Mouse (Mus musculus): ENCODE data around the gene 1500009C09Rik.

Gene 1500009C09Rik

DNA sequence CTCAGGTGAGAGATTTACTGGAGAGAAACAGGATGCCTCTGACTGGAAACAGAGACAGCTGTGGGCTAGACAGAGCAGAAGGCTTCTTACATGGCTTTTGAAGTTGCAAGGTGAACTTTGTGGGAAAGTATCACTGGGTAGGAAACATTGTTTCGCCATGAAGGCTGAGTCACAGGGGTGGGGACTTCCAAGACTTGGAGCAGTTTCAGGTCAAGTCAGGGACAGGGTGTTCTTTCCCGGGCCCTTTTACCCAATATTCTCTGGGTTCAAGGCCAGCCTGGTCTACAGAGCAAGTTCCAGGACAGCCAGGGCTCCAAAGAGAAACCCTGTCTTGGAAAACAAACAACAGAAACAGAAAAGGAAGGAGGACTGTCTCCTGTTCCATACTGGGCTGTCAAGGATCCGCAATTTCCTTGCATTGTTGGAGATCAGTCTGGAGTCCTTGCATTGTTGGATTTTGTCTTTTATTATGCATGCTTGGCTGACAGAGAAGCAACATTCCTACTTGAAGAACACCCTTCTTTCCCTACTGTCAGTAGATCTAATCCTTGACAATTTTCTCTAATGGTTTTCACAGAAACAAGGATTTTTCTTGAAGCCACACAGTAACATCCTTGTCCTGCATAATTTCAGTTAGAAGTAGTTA is 4.9 kb upstream of the 1500009C09Rik start:
- no peak for DNase-seq (ENCODE audit: low read depth, low spot score)

DNA sequence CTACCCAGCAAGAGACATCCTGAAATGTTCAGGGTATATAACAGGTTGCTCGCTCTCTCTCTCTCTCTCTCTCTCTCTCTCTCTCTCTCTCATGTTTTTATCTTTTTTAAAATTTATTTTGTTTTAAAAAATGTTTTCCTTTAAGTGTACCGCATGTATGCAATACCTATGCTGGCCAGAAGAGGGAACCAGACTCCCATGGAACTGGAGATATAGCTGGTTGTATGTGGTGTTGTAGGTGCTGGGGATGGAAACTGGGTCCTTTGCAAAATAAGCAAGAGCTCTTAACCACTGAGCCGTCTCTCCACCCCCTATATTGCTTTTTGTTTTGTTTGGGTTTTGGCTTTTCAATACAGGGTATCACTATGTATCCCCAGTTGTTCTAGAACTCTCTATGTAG is 618 bp upstream of the 1500009C09Rik start:
- no peak for DNase-seq (ENCODE audit: low read depth, low spot score)

DNA sequence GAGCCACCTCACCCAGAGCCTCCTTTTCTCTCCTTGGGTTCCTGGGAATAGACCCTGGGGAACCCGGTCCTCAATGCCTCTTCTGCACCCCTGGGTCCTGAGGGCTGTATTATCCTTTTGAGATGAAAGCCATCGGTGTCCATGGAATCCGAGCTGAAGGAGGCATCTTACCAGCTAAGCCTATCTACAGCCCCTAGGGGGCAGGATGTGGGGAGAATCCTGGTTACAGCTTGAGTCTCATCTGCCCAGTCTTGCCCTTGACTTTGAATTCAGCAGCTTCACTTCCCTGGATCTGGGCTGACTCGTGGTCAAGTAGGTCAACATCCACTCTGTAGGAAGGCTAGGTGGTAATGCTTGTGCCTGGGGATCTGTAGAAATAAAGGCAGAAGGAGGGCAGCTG is 3.1 kb downstream of the 1500009C09Rik start:
- no peak for DNase-seq (ENCODE audit: low read depth, low spot score)

DNA sequence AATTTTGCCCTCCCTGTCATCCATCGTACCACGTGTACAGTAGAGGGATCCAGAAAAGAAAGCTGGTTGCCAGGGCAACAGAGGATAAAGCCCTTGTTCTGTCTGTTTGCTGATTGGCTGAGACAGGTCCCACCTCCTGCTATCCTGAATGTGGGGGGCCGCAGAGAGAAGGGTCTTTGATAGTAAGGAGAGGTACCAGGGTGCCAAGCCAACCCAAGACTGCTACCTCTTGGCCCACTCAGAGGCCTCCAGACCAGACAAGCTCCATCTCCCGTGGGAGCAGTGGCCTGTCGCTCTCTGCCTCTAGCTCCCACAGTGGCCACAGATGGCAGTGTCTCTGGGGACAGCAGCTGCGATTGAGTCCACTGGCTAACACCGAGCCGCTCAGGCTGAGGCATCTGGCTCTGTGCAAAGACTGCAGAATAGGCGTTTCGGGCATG is 3.8 kb downstream of the 1500009C09Rik start:
- no peak for DNase-seq (ENCODE audit: low read depth, low spot score)

DNA sequence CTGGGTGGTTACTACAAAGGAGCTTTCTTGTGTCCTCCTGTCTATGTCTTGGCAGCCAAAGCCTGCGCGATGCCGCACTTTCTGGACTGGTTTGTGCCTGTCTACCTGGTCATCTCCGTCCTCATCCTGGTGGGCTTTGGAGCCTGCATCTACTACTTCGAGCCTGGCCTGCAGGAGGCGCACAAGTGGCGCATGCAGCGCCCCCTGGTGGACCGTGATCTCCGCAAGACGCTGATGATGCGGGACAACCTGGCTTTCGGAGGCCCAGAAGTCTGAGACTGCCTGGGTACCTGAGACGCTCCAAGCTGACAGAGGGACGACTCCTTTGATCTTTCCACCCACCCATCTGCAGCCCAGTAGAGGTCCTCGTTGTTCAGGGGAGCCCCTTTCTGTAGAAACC is 7.3 kb downstream of the 1500009C09Rik start:
- DNase-seq (ENCODE audit: low read depth, low spot score), result peak; percentile 39

DNA sequence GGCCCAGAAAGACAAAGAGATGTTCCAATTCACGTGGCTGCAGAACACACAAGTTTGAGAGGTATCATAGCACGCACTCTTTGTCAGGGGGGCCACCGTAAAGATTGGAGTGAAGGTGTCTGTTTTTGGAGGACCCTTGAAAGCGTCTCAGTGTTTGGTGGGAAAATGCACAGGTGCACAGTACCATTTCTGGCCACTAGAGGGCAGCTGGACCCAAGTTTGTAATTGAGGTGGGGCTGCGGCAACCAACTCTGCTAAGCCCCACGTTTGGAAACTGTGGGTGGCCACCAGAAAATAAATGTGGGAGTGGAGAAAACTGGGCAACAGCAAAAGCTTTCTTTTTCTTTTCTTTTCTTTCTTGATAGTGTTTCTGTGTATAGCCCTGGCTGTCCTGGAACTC is 14.2 kb downstream of the 1500009C09Rik start:
- peak; percentile 38 for DNase-seq (ENCODE audit: low read depth, low spot score)

DNA sequence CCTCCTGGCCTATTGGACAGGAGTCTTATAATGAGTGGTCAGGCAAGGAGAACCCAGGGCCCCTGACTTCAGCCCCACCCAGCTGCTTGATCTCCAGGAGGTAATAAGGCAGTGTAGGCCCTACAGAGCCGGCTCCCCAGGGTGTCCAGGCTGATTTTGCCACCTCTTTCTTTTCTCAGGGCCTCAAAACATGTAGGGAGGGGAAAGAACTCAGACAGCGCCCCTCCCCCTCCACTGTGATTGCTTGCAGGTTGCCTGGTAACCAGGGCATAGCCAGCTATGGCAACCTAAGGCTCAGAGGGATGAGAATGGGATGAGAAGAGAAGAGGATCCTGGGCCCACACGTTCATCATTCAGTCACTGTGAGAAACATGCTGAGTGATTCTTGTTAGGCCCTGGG is 16.0 kb downstream of the 1500009C09Rik start:
- no peak for DNase-seq (ENCODE audit: low read depth, low spot score)

DNA sequence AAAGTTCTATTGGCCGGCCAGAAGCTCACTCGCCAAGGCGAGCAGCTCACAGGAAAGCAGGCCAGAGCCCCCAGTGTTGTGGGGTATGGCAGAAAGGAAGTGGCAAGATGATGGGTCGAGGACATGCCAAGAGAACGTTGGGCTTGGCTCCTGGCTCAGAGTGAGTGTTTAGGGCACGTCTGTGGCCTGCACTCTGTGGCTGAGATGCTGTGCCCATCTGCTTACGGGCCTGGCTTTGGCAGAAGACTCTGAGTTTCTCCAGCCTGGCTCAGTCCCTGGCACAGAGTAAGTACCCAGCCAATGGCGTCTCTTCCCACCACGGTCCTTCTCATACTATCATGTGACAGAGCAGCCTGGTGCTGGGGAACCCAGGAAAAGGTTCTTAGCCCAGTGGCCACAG is 16.6 kb downstream of the 1500009C09Rik start:
- no peak for DNase-seq (ENCODE audit: low read depth, low spot score)

DNA sequence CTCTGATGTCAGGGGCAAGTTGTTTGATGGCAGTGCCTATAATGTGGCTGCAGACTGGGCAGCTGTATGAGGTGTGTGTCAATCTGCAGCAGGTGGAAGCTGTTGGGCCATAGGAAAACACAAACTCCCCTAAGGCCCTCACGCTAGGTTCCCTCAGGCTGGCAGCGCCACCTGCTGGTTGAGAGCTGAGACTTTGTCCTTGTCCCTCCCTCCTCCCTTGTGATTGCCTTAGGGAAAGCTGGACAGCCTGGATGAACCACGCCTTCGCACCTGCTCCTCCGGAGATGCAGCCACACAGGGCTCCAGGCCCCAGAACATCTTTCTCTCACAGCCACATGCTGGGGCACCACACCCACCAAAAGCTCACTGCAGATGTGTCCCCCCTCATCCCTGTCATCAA is 19.0 kb downstream of the 1500009C09Rik start:
- peak; percentile 53 for DNase-seq (ENCODE audit: low read depth, low spot score)

DNA sequence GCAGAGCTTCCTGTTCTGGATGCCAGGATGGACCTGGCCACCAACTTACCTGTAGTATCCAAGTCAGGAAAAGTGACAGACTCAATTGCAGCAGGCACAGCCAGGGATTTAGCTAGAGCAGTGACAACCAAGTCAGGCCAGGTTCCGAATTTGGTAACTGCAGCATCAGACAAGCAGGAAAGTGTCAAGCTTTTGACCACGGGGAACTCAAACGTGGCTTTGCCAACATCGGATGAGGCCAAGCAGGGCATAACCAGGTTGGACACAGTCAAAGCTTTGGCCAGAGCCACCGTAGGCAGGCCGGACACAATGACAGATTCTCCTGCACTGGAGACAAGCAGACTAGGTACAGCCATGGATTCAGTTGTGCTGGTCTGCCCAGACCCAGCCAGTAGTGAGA is 20.1 kb downstream of the 1500009C09Rik start:
- DNase-seq (ENCODE audit: low read depth, low spot score), result no peak

DNA sequence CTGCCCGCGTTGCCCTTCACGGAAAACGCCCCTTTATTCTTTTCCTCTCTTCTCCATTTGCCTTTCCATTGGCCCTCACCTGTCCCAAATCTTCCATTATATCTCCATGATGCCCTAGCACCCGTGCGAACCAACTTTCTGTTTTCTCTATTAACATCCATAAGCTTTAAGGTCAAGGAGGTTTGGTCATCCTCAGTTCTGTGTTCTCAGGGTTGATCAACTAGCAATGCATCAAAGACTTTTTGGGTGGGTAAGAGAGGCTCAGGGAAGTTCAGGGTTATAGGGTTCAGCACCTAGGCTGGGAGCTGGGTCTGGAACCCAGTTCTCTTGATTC is 22.4 kb downstream of the 1500009C09Rik start, which contains the start of gene Sept3:
Gene Sept3, plus strand, starts transcription at position 301 of the 334 bp plus-strand sequence.
- DNase-seq (ENCODE audit: low read depth, low spot score), result no peak

DNA sequence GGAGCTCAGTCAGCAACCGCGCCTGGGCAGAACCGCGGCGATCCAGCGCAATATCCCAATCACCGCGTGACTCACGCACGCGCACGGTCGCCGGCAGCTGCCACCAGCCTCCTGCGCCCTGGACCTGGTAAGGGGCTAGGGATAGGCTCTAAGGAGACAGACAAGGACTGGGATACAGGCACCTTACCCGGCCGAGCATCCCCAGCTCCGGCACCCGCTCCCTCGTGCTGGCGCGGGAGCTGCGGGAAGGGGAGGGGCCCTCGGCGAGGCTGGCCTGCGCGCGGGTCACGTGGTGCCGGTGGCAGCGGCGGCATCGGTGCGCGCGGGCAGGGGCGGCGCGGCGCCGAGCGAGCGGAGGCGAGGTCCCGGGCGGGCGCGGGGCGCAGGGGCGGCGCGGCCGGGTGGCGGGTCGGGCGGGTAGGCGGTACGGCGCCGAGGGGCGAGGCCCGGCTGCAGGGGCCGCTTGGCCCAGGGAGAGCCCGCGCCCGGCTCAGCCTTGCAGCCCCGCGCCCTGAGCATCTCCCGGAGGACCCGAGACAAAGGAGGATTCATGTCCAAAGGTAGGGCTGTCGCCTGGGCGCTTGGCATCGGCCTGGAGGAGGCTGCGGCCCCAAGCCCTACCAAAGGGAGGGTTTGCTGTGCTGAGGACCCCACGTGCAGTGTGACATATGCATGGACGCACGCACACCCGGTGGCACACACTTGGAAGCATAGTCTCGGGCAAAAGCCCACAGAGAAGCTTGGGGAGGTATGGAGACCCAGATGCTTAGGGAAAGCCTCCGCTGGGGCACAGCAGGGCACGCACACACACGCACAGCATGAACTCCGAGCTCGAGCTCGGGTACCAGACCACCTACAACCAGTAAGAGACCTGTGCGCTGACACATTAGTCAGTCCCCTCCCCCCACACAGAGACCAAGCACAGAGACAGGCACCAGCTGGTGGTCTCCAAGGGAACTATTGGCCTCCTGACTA is 23.0 kb downstream of the 1500009C09Rik start:
- no peak for DNase-seq (ENCODE audit: low read depth, low spot score)

DNA sequence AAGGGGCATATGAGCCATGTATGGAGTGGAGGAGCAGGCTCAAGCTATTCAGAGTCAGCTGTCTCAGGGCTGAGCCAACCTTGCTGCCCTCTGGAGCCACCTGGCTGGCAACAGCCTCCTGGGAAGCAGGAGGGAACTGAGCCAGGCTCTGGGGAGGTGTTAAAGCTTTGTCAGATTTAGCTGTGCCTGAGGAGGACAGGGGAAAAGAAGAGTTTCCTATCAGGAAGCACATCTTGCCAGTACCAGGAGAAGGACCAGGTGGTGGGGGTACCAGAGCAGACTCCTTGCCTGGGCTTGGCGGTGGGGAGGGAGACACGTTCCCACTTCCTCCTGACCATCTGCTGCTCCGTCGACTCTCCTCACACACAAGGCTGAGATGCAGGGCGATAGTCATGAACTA is 25.4 kb downstream of the 1500009C09Rik start:
- DNase-seq (ENCODE audit: low read depth, low spot score), result no peak

DNA sequence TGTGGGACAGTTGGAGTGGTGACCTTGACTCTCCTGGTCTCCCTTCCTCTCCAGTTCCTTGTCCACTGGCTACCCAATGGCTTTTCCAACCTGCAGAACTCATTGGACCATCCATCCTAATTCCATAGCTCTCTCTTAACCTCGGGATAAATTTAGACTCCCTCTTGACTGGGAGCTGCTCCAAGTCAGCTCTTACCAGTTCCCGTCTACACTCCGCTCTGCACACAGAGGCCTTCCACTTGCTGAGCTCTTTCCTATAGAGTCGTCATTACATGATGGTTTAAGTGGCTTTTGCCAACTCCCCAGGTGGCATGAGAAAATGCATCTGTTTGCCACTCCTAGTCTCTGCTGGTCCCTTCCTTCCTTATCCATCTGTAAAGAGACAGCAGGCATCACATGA is 28.4 kb downstream of the 1500009C09Rik start:
- no peak for DNase-seq (ENCODE audit: low read depth, low spot score)

DNA sequence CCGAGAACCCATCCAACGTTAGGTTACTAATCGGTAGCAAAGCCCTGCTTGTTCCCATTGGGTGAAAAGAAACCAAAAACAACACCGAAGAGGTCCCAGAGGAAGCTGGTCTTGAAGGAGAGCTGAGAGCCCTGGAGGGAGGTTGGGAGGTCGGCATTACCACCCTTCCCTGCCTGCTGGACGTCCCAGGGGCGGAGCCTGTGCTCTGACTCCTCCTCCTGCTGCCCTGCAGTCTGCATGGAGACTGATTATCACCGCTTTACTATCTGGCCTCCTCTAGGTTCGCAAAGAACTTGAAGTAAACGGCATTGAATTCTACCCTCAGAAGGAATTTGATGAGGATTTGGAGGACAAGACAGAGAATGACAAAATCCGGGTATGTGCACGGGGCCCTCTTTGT is 34.0 kb downstream of the 1500009C09Rik start:
- DNase-seq (ENCODE audit: low read depth, low spot score), result no peak

DNA sequence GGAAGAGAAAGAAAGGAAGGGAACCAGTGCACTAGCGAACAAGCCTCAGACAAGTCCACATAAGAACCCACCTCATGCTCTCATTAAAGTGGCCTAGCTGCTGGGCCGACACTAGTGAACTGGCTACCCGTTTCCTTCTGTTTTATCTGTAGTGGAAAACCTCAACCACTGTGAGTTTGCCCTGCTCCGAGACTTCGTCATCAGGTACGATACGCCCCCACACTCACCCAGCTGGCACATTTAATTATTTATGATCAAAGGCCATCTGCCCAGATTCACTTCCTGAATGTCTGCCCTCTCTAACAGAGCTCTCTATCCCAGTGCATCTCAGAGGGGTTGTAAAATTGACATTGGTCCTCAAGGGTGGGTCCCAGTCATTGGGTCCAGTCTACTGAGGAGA is 38.1 kb downstream of the 1500009C09Rik start:
- DNase-seq (ENCODE audit: low read depth, low spot score), result no peak

DNA sequence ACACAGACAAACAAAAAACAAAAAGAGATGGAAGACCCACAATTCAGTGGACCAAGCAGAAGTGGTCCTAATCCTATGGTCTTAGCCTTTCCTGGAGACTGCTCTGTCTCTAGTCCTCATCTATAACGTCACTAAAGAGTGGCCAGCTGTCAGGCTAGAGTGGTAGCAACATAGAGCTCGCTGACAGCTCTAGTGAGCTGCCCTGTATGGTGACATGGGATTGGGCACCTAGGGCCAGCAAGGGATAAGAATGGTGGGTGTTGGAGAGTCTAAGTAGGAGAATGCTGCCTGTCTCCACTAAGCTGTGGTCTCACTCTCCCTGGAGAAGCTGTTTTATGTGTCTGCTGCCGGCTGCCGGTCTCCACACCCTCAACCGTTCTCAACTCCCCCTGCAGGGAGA is 40.7 kb downstream of the 1500009C09Rik start:
- no peak for DNase-seq (ENCODE audit: low read depth, low spot score)

DNA sequence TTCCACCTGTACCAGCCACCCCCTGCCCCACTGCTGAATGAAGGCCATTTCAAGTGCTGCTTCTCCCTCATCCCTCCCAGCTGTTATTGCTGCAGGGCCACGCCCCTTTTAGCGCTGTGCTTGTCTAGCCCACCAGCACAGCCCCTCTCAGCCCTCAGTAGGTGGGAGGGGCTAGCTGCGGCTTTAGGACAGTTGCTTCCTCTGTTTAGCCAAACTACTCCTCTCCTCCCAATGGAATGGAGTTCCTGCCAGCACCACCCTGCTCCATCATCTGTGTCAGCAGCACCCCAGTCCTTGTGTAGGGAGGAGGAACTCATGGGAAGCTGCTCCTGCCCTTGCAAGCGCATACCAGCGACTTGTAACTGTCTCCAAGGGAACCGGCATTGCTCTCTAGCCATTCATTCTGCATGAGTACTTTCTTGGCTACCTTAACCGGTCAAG is 41.1 kb downstream of the 1500009C09Rik start:
- no peak for DNase-seq (ENCODE audit: low read depth, low spot score)

DNA sequence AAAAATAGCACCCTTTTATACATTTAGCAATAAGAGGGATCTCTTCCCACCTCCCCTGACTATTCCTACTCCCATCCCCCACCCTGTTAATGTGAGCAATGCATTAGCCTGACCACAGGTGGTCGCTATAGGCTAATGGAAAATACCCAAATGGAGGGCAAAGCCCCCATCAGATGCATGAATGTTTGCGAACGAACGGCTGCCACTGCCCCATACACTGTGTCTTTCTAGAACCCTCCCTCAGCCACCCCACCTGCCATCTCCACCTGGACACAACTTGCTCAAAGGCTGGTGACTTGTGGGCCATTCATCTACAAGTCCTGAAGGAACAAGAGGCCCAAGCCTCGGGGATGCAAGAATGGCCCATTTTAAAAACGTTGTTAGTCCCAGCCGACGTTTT is 41.9 kb downstream of the 1500009C09Rik start:
- no peak for DNase-seq (ENCODE audit: low read depth, low spot score)

DNA sequence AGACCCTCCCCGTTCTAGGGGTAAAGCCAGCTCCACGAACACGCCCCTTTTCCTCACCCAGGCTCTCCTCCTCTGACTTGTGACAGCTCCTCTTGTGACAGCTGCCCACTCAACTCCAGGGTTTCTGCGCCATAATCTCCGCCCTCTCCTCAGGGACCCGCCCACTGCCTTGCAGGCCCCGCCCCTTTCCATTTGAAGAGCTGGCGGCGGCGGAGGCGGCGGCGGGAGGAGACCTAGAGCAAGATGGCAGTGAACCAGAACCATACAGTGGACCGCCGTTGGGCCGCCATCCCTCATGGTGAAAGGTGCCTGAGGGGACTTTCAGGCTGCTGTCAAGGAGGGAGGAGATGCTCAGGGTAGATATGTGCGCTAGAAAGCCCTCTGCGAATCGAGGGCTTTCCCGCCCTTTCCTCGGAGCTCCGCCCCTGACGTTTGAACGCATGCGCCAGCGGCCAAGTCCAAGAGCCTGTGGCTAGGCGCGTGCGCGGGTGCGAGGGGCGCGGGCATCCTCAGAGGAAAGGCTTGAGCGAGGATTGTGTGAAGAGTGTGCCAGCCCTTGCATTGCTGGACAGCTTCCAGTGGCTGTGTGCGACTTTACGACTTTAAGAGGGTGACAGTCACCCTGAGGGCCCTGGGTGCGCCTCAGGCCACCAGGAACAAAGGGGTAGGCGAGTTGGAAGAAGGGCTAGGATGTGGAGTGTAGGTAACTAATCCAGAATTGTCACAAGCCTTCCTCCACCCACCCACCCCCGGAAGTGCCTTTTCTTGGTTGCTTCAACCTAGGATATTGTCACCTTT is 46.8 kb downstream of the 1500009C09Rik start, which contains the start of gene Wbp2nl:
Gene Wbp2nl, plus strand, starts transcription at position 191 of the 798 bp plus-strand sequence.
- no peak for DNase-seq (ENCODE audit: low read depth, low spot score)

DNA sequence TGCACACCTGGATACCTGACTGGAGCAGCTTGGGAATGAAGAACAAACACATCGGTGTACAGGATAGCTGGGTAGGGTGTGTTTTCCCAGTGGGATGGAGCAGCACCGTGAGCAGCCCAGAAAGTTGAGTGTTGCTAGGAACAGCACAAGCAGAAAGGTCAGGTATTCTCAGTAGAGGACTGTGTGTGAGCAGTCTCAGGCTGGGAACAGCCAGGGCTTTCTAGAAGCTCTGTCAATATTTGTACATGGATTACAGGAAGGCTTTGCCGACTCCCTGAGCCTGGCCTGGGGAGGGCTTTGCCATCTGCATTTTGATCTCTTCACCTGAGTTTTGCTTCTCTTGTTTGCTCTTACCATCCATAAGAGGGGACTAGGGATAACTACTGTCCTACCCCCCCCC is 54.9 kb downstream of the 1500009C09Rik start:
- DNase-seq (ENCODE audit: low read depth, low spot score), result no peak

DNA sequence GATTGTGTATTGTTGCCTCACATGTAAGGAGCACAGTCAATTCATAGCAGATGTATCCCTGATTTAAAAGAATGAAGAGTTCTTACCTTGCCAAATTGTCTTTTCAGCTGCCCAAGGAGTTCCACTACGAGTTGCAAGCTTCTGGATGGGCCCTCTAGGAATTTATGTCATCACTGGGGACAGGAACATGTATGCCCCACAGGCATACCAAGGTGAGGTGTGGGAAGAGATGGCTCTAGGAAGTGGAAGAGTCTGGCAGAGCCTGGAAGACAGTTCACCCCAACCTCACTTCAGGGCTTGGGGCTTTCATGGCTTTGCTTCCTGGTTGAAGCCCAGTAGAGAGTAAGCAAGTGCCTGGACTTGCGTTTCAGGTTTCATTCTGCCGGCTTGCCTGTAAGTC is 56.2 kb downstream of the 1500009C09Rik start:
- DNase-seq (ENCODE audit: low read depth, low spot score), result no peak

Measured in c-Kit-negative CD71-positive TER-119-positive erythroid progenitor cells, embryonic 14.5 days (primary cell).